Mouse (Mus musculus) erythroid progenitor cell, adult 5-6 weeks (primary cell): Measurements from ENCODE around the gene 1600014C23Rik. TPM values are rescaled to one million over a fixed set of nuclear protein-coding genes. Genes with fewer than 3 reads are reported as not detected.

Source experiments
- ATAC-seq: replicated peaks from 2 replicates; pipeline ENCODE4 v1.8.0; 2016; ENCODE audit warnings: moderate number of reproducible peaks, mild to moderate bottlenecking, moderate TSS enrichment, inconsistent platforms; ENCODE audit not compliant: poor library complexity, low FRiP score, severe bottlenecking
- total RNA-seq, 2 experiments: library from RNA; stranded (forward) in 1 of 2; stranded (reverse) in 1 of 2; fragments of 150-400 nt in 1 of 2; fragments of 186-747, 209-891 nt in 1 of 2; gene quantifications; 2 replicates each; pipeline versions ENCODE4 v1.2.3 to v1.2.4; 2015 to 2017; ENCODE audit warnings: low replicate concordance in 2 of 2

Gene 1600014C23Rik
- total RNA-seq (2015; ENCODE audit: low replicate concordance) (not detected in 2 replicates), total RNA-seq (2017; ENCODE audit: low replicate concordance) (not detected in 2 replicates)

GRCm38 (mm10) chr17:45733735-45734301 lies at the start of gene 1600014C23Rik:
Gene 1600014C23Rik (minus strand): TSS chr17:45733844.
- no peak for ATAC-seq

DNA sequence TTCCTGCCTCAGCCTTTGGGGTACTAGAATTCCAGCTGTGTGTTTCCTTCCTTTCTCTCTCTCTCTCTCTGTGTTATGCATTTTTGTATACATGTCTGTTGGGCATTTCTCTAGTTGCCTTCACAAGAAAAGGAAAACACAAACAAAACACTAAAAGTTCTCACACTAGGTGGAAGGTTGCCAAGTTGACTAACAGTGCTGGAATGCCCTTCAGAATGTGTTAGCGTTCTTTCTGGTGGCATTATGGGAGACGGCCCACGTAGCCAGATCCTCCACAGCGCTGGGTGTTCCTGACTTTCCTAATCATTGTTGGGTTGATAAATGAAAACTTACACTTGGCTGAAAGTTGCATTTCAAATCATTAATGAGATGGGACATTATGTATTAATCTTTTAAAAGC lies 44.8 kb upstream of the 1600014C23Rik start:
- no peak for ATAC-seq

DNA sequence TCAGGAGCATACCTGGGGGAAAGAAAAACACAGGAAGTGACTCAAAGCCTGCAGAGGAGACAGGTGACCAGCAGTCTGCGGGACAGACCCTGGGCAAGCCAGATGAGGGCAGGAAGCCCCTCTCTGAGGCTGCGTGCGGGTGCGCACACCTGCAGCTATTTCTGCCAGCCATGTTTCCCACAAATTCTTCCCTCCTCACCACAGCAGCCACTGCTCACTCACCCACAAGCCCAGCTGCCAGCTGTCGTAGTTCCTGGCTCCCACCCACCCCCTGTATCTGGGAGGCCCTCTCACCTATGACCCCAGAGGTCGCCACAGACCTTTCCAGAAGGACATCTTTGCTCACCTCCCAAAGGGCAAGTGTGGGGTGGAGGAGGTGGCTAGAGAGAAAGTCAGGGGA lies 43.8 kb upstream of the 1600014C23Rik start:
- ATAC-seq: no peak

GRCm38 (mm10) chr17:45776185-45776584 lies 42.5 kb upstream of the 1600014C23Rik start:
- ATAC-seq: no peak

- no peak for ATAC-seq
These were observed 41.8 kb upstream of the 1600014C23Rik start for GRCm38 (mm10) chr17:45775468-45775867.

DNA sequence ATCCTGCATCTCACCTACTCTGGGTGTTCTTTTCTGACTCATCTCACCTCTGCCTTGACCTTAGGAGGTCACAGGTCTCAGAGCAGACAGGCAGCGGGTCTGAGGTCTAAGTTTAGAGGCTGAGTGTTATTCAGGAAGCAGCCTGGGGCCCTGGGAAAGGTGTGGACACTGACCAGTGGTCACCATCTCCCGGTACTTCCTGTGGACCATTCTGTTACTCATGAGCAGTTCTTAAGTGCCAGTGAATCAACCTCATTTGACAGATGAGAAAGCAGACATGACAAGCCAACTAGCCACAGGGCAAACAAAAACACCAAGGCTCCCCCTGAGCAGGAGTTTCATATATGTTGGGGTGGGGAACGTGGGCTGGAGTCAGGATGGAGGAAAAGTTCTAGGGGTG lies 38.9 kb upstream of the 1600014C23Rik start:
- ATAC-seq: no peak

- ATAC-seq: no peak
These were observed 38.5 kb upstream of the 1600014C23Rik start for GRCm38 (mm10) chr17:45772096-45772495.

DNA sequence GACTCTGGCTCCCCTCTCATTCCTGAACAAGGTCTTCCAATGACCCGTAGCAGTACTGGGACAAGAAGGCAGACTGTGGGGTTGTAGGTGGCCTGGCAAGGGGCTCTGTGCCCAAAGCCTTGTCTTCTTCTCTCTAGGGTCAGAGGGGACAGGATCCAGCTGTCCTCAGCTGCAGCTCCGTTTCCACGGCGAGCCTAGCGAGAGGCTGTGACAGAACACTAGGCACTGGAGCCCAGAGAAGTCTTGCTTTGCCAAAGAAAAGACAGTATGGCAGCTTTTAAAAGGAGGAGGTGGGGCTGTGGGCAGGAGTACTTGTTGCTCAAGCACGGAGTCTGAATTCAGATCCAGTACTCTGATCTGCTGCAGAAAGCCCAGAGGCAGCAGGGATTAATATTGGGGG lies 36.8 kb upstream of the 1600014C23Rik start:
- no peak for ATAC-seq

DNA sequence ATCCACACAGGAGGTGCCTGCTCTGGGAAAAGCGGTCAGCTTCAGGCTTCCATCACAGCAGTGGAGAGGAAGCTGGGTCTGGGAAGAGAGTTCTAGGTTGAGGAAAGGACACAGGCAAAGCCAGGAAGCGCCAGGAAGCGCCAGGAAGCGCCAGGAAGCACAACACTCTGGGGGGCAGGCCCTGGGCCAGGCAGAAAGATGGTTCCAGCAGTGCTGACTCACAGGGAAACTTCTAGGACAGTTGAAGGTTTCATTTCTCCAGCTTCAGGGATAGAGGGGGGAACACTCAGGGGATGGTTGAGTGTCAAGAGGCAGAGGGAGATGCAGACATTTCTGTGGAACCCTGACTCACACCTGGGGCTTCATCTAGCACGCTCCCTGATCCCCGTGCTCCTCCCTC lies 36.2 kb upstream of the 1600014C23Rik start:
- no peak for ATAC-seq

DNA sequence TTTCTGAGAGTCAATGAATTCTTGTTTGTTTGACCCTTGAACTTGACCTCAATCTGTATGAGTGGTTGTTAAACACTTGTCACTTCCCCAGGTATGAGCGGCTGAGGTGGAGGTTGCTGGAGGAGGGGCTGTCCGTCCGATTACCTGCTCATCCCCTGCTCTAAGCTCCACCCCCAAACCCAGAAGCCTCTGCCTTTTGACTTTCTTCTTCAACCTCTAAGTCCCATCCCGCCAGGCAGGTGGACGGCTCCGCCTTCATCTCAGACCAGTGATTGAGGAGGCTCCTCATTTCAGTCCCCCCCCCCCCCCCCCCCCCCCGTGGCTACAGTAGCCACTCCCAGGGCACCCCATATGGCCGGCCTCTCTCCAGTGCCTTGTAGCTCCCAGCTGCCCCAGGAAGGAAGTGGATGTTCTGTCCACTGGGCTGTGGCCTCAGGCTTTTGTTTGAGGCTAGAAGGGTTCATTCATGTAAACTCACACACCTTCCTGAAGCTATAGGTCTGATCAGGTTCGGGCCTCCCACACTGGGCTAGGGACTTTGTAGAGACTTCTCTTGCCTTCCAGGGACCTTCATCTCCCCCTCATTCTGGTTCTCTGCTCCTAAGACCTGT lies 34.0 kb upstream of the 1600014C23Rik start:
- ATAC-seq: no peak

DNA sequence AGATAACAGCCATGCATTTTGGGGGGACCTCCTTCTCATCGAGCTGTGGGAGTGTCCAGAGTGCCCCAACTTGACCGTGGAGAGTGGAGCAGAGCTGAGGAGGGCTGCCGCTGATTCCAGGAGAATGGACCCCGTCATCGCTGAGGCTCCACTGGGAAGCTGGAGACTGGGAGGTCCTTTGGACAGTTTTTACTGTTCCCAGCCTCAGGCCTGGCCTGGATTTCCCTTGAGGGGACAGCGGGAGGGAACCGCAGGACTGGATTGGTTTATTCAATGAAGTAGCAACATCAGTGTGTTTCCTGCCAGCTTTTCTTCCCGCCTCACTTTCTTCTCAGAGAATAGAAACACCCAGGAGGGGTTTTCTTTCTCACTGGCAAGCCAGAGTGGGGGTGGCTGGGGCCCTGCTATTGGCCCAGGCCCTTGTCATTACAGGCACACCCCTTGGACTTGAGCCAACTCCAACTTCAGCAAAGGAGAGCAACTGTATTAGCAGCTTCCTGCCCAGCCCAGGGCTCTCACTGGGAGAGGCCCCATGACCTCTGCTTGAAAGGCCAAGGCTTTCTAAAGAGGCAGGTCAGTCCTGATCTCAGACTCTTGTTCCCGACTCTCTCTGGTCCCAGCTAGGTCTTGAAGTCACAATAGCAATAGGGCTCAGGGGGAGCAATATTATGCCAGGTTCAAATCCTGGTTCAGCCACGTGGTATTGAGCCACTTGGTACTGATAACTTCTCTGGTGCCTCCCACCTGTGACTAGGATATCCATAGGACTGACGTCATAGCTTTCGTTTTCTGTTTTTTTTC lies 33.3 kb upstream of the 1600014C23Rik start:
- ATAC-seq: no peak

- ATAC-seq: no peak
These were observed 32.3 kb upstream of the 1600014C23Rik start for GRCm38 (mm10) chr17:45765914-45766313.

DNA sequence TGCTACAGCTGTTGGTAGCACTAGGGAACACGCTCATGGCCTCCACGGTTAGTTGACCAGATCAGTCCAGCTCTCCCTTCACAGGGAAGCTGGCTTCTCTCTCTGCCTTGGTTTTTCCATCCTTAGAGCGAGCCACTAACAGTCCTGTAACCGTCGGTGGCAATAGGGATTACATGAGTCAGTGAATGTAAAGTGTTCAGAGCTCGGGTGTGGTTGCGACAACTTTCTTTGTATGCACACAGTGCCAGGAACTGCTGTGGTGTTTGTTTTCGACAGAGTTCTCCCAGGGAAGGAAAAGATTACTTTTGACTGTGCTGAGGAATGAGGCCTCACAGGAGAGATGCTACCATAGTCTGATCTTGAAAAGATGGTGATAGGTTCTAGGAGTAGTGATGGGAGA lies 29.5 kb upstream of the 1600014C23Rik start:
- no peak for ATAC-seq

GRCm38 (mm10) chr17:45761902-45762301 lies 28.3 kb upstream of the 1600014C23Rik start:
- no peak for ATAC-seq

- ATAC-seq: no peak
These were observed 27.5 kb upstream of the 1600014C23Rik start for GRCm38 (mm10) chr17:45760965-45761645.

- no peak for ATAC-seq
These were observed 26.1 kb upstream of the 1600014C23Rik start for GRCm38 (mm10) chr17:45759751-45760150.

DNA sequence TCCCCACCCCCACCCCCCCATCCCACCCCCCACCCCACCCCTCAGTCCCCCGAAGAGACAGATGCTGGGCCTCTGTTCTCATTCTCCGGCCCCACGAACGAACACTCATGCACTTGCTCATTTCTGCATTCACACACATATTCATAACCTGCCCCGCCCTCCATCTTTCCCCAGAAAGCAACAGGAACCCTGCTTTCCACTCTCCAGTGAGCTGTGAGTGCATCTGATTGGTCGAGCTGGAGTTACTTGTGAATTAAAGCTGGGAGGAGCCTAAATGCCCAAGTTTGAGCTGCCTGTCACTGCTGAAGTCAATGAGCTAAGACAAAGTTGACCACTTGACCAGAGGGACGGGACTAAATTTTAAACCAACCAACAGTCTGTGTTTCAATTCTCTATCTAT lies 25.2 kb upstream of the 1600014C23Rik start:
- no peak for ATAC-seq

DNA sequence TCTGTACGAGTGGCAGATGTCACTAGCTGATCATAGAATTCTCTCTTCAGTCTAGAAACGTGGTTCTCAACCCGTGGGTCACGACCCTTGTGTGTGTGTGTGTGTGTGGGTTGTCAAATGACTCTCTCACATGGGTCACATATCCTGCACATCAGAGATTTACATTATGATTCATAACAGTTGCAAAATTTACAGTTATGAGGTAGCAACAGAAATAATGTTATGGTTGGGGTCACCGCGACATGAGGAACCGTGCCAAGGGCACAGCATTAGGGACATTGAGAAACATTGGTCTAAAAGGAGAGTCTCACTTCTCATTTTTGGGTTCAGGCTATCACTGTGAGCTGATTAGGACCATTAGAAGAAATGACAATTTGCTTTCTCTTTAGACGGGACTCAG lies 24.3 kb upstream of the 1600014C23Rik start:
- no peak for ATAC-seq

DNA sequence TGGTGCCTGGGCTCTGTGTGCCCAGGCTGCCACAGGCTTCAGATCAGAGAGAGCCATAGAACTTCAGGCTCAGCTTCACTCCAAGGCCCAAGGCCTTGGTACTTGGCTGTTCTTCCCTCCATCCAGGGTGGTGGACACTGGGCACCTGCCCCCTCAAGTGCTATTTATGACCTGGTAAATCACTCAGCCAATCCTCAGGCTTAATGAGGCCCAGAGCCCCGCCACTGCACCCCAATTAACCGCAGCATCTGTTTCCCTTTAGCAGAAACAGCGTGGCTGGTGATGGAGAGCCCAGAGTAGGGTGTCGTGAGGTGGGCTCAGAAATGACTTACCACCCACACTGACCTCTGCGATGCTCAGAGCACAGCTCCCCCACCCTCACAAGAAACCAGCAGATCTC lies 23.2 kb upstream of the 1600014C23Rik start:
- ATAC-seq: no peak

DNA sequence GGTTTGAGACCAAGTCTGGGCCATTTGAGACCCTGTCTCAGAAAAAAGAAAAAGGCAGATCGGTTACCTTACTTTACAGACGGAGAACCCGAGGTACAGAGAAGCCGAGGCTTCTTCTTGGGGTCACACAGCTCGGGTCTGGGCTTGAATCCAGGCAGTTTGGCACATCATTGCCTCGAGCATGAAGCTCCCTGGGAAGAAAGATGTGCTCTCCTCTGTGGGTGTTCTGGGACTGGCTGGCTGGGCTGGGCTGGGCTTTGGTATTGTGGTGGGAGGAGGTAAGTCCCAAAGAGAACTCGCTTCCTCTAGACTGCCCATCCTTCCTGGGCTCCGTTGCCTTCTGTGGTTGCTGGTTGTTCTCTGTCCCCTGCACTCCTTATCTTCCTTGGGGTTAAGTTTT lies 22.7 kb upstream of the 1600014C23Rik start:
- ATAC-seq: no peak
